Mouse (Mus musculus) olfactory bulb, adult 2 months (tissue): Measurements from ENCODE around the gene Efcab3. TPM values are rescaled to one million over a fixed set of nuclear protein-coding genes. Genes with fewer than 3 reads are reported as not detected.

ENCODE experiments used
- H3K27ac ChIP-seq: fragments of 200-500 bp; 2 replicates; pipeline ENCODE4 v1.5.1; 2012; ENCODE audit warnings: low read depth, low read length; ENCODE audit not compliant: insufficient read depth
- H3K4me1 ChIP-seq: fragments of 200-500 bp; 2 replicates; pipeline ENCODE4 v1.6.1; 2012; ENCODE audit warnings: low read length; ENCODE audit not compliant: control insufficient read depth, insufficient read depth
- H3K4me3 ChIP-seq: fragments of 200-500 bp; 2 replicates; pipeline ENCODE4 v1.5.1; 2012; ENCODE audit warnings: mild to moderate bottlenecking, low read depth, low read length, moderate library complexity; ENCODE audit not compliant: insufficient read depth
- CTCF ChIP-seq: fragments of 200-500 bp; IDR thresholded peaks from 2 replicates; pipeline ENCODE4 v1.5.1; 2012; ENCODE audit warnings: low read depth, mild to moderate bottlenecking, low read length, moderate library complexity; ENCODE audit not compliant: insufficient read depth
- POLR2A ChIP-seq: fragments of 200-500 bp; IDR thresholded peaks from 2 replicates; pipeline ENCODE4 v1.6.1; 2012; ENCODE audit warnings: mild to moderate bottlenecking, low read depth, low read length, moderate library complexity; ENCODE audit not compliant: insufficient read depth
- WGBS: fragments of 180-500 bp; shearing (Covaris S2); methylation state at CpG from one replicate; pipeline ENCODE4 v1.1.7; 2018; 5-methylcytosine and 5-hydroxymethylcytosine counted together
- polyA plus RNA-seq: library from polyadenylated mRNA; stranded (reverse); fragments of >200 nt; gene quantifications from 2 replicates; pipeline ENCODE4 v1.2.4, GENCODE M21; 2012; ENCODE audit warnings: low replicate concordance; ENCODE audit not compliant: missing spikeins, insufficient read depth, insufficient read length

The Efcab3 gene
- polyA plus RNA-seq, 1 experiment = not detected

GRCm38 (mm10) chr11:105153068-105153833 is 89.9 kb downstream of the Efcab3 start:
- 31% methylated on average over 12 of the region's 12 CpGs for WGBS
- TF ChIP-seq CTCF = no peak
- no peak for TF ChIP-seq POLR2A
- peaks cover 7% of the 10 kb centered on the region; the same call in 1 of the 2 replicates for H3K4me1 ChIP-seq
- H3K27ac ChIP-seq = no peak overlapping the region
- no peak overlapping the region for H3K4me3 ChIP-seq

- 80% methylated on average over 4 of the region's 4 CpGs for WGBS
- no peak overlapping the region for H3K27ac ChIP-seq
- peaks cover 7% of the 10 kb centered on the region; the same call in 1 of the 2 replicates for H3K4me1 ChIP-seq
- no peak overlapping the region for H3K4me3 ChIP-seq
- TF ChIP-seq POLR2A (no peak), CTCF (no peak)
Observed at GRCm38 (mm10) chr11:105155915-105156314, 92.5 kb downstream of the Efcab3 start.

DNA sequence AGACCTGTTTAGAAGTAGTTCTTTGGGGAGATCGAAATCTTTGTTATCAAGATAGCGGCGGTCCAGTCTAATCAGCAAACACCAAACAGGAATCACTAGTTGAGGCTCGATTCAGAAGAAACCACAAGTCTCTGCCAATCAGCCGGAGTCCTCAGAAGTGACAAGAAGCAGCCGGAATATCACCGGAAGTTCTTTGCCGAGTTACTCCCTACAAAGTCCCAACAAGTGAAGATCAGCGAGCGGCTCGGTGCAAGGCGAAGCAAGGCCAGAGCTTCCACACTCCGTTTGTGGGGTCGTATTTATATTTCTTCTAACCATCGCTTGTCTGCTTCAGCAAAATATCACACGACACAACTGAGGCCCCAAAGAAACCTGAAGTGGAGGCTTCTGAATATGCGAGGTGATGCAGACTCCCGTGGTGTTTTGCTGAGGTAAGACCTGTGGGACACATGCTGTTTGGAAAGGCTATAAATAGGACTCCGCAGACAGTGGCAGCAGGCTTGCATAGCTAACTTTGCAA is 93.4 kb downstream of the Efcab3 start:
- Histone ChIP-seq H3K4me3 (no peak overlapping the region), H3K27ac (no peak overlapping the region), H3K4me1 (peaks cover under 1% of the 10 kb centered on the region; the same call in 1 of the 2 replicates)
- TF ChIP-seq POLR2A (no peak), CTCF (no peak)
- WGBS = 86% methylated on average over 19 of the region's 19 CpGs

GRCm38 (mm10) chr11:105158047-105158446 is 94.7 kb downstream of the Efcab3 start:
- TF ChIP-seq POLR2A = no peak
- TF ChIP-seq CTCF = no peak
- Histone ChIP-seq H3K4me1 (no peaks in the 10 kb centered on the region), H3K4me3 (no peak overlapping the region), H3K27ac (no peak overlapping the region)

GRCm38 (mm10) chr11:105159673-105160360 is 96.4 kb downstream of the Efcab3 start:
- Histone ChIP-seq H3K4me3 (no peak overlapping the region), H3K4me1 (no peaks in the 10 kb centered on the region), H3K27ac (no peak overlapping the region)
- 59% methylated on average over 6 of the region's 6 CpGs for WGBS
- no peak for TF ChIP-seq CTCF

DNA sequence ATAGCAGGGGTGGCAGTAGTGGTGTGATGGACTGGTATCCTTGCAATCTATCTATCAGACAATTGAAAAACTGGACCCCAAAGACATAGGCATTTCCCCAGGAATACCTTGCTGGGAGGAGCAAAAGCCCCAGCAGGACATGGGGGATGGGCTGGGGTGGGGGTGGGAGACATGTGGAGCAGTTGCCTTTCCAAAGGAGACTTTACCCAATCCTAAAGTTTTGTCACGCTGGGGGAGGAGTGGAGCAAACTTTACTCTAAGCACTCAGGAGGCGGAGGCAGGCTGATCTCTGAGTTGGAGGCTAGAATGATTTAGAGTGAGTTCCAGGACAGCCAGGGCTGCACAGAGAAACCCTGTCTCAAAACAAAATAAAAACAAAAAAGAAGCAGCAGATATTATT is 98.0 kb downstream of the Efcab3 start:
- TF ChIP-seq POLR2A = no peak
- WGBS = 94% methylated on average over 2 of the region's 2 CpGs
- Histone ChIP-seq H3K4me3 (no peak overlapping the region), H3K27ac (no peak overlapping the region), H3K4me1 (no peaks in the 10 kb centered on the region)

DNA sequence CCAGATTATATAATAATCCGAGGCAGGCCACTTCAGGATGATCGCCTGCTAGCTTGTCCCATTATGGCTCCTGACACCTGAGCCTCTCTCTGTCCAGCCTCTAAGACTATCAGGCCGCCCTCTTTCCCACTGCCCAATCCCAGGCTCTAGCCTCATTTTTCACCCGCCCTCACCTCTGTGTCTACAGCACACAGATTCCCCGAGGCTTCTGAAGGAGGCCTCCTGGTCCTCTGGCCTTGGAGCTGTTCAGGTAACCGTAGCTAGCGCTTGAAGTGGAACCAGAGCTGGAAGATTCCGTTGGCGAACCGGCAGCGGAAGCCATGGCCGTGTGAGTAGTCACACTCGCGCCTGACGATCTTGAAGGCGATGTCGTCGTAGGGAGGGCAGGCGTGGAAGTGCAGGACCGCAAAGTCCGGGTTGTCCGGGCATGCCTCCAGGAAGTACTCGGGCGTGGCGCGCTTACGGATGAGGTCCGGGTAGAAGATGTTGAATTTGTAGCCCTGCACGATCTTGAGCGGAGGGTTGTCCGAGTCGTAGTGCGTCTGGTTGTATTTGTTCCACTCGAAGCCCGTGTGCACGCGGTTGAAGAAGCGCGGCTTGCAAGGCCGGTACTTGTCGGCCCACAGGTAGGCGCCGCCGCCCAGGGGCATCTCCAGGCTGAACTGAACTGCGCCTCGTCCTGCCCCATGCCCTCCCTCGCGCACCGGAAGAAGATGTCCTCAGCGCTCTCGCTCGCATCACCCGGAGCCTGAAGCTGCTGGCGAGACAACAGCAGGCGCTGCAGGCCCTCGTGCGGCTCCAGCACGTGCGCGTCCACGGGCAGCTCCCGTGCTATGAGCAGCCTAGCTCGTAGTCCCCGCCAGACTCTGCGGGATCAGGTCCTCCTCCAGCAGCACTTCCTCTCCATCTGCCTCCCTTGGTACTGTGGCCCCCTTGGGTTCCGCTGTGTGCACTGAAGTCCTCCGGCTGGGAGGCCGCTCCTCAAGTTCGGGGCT is 101.4 kb downstream of the Efcab3 start:
- TF ChIP-seq POLR2A (no peak), CTCF (no peak)
- H3K27ac ChIP-seq = no peak overlapping the region
- H3K4me3 ChIP-seq = no peak overlapping the region
- 89% methylated on average over 69 of the region's 69 CpGs for WGBS
- no peaks in the 10 kb centered on the region for H3K4me1 ChIP-seq

DNA sequence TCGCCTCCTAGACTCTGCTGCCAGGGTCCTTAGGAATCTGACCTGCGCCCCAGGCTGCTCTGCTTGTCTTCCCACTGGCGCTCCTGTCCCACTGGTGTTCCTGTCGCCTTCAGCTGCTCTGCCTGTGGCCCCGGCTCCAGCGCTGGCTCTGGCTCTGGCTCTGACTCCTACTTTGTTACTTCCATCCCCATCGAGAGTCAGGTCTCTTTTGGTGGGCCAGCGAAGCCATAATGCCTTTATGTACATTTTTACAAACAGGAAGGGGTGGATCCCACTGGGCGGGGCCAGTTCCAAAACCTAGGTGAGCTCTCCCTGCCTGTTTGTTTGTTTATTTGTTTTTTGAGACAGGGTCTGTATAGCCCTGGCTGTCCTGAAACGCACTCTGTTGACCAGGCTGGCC is 103.4 kb downstream of the Efcab3 start:
- WGBS = 96% methylated on average over 10 of the region's 10 CpGs
- TF ChIP-seq CTCF = no peak
- no peak for TF ChIP-seq POLR2A
- Histone ChIP-seq H3K4me3 (no peak overlapping the region), H3K27ac (no peak overlapping the region), H3K4me1 (no peaks in the 10 kb centered on the region)

Other genes starting within 250 kb of the Efcab3 start
- gene Mettl2, start 62.8 kb downstream of the Efcab3 start, polyA plus RNA-seq = not detected in 2 replicates
- gene Gm10842, start 83.3 kb downstream of the Efcab3 start, polyA plus RNA-seq = not detected in 2 replicates
- 262 TPM in 1 of 2 replicates, not detected in the other for gene Tlk2, start 115.2 kb downstream of the Efcab3 start, polyA plus RNA-seq
- gene Mrc2, start 229.1 kb downstream of the Efcab3 start, polyA plus RNA-seq = not detected in 2 replicates